Mouse (Mus musculus) thymus, postnatal 14 days (tissue): ENCODE results near the gene Klrg2.
"Not testable (repeated sequence)": the region's sequence is repeated elsewhere in the genome, so short reads cannot be mapped to it uniquely, and the experiment has no call there.

Source experiments
- DNase-seq: peaks from one replicate; pipeline ENCODE4 v3.0.0; 2021

The Klrg2 gene

GRCm38 (mm10) chr6:38636852-38637618 lies at the start of gene Klrg2:
Gene Klrg2 (minus strand): TSS chr6:38637242.
- peak; percentile 14 for DNase-seq

- DNase-seq, result no peak
Measured at GRCm38 (mm10) chr6:38682532-38682931, 45.5 kb upstream of the Klrg2 start.

- no peak for DNase-seq
Measured at GRCm38 (mm10) chr6:38677629-38678028, 40.6 kb upstream of the Klrg2 start.

GRCm38 (mm10) chr6:38676723-38677122 lies 39.7 kb upstream of the Klrg2 start:
- DNase-seq, result no peak

GRCm38 (mm10) chr6:38676217-38676616 lies 39.2 kb upstream of the Klrg2 start:
- DNase-seq, result no peak

GRCm38 (mm10) chr6:38672011-38672410 lies 35.0 kb upstream of the Klrg2 start:
- DNase-seq, result no peak

GRCm38 (mm10) chr6:38671270-38671669 lies 34.2 kb upstream of the Klrg2 start:
- DNase-seq, result no peak

GRCm38 (mm10) chr6:38670488-38670887 lies 33.4 kb upstream of the Klrg2 start:
- DNase-seq, result not testable (repeated sequence)

- DNase-seq, result no peak
Measured at GRCm38 (mm10) chr6:38669580-38669979, 32.5 kb upstream of the Klrg2 start.

GRCm38 (mm10) chr6:38662714-38663615 lies 25.9 kb upstream of the Klrg2 start, which contains the start of gene Clec2l:
Gene Clec2l (plus strand): TSS chr6:38663069.
- no peak for DNase-seq

GRCm38 (mm10) chr6:38661626-38662025 lies 24.6 kb upstream of the Klrg2 start:
- DNase-seq, result no peak

GRCm38 (mm10) chr6:38650263-38650937 lies 13.4 kb upstream of the Klrg2 start:
- peak; percentile 64 for DNase-seq

GRCm38 (mm10) chr6:38649545-38649944 lies 12.5 kb upstream of the Klrg2 start:
- DNase-seq, result peak; percentile 34

- DNase-seq, result no peak
Measured at GRCm38 (mm10) chr6:38643039-38643438, 6.0 kb upstream of the Klrg2 start.

- no peak for DNase-seq
Measured at GRCm38 (mm10) chr6:38642593-38642992, 5.6 kb upstream of the Klrg2 start.

GRCm38 (mm10) chr6:38641645-38642044 lies 4.6 kb upstream of the Klrg2 start:
- DNase-seq, result no peak

- DNase-seq, result no peak
Measured at GRCm38 (mm10) chr6:38641228-38641627, 4.2 kb upstream of the Klrg2 start.

- DNase-seq, result no peak
Measured at GRCm38 (mm10) chr6:38640401-38640800, 3.4 kb upstream of the Klrg2 start.

GRCm38 (mm10) chr6:38635941-38636851 lies 846 bp downstream of the Klrg2 start:
- peak; percentile 7 for DNase-seq

- DNase-seq, result no peak
Measured at GRCm38 (mm10) chr6:38634461-38634860, 2.6 kb downstream of the Klrg2 start.

GRCm38 (mm10) chr6:38632826-38633225 lies 4.2 kb downstream of the Klrg2 start:
- DNase-seq, result no peak

- no peak for DNase-seq
Measured at GRCm38 (mm10) chr6:38629556-38629955, 7.5 kb downstream of the Klrg2 start.
